ENCODE assay signal across 12 mouse cellular contexts in the genomic region with DNA sequence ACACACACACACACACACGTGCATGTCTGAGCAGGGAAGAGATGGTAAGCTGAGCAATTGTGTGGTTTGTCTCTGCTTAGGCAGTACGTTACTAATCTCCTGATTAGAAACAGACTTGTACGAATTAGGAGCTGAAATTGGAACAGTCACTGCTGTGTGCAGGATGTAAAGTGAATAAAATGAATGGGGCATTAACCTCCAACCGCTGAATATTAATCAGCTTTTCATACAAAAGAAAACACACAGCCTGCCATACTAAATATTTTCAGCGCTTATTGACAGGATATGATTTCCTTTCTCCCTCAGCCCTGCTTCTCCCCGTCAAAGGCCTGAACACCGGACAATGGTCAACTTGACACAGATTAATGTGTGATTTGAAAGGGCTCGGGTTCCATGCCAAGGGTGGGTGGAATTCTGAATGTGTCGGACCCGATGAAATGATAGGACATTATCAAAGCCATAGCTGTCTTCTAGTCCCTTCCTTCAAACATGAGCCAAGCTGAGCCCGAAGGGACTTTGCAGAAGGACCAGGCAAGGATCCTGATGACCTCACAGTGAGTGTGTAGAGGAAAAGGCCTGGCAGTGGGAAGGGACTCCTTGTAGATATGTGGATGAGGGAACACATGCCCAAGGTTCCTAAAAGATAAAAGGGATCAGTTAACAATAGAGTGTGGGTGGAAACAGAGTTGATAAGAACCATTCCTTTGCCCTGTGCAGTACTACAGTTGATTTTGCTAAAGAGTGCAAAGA.
A peak's percentile ranks its signal among the peaks of the same experiment; 100 is the strongest.
DNase-seq lines count a peak whose midpoint lies in the region; ATAC-seq and TF ChIP-seq lines count a peak whose summit lies in the region.
"Had no signal": no experiment of that assay in that cellular context is flagged by ENCODE, and none has a peak within 500 bp of the region (broad histone marks: within the 10 kb centered on the region; RNA-seq: fewer than 3 reads in every experiment).

No protein-coding gene starts in this region.

- H3K9ac ChIP-seq in heart, embryonic 11.5 days (ENCODE audit: low read depth, low read length), result no peak overlapping the region
- H3K9ac ChIP-seq in forebrain, postnatal 0 days, result no peak overlapping the region

- no peak for ATAC-seq in heart, embryonic 11.5 days (replicated peaks; ENCODE audit: insufficient number of reproducible peaks, low FRiP score, low TSS enrichment)
- peak; percentile 42; the same call in 1 of the 2 replicates for ATAC-seq in forebrain, postnatal 0 days
- ATAC-seq: activated CD4-positive, CD25-positive, alpha-beta regulatory T cell, adult 4 months had no signal

- no peaks in the 10 kb centered on the region for H3K9me3 ChIP-seq in heart, embryonic 11.5 days (replicated peaks; ENCODE audit: control insufficient read depth, low read length)
- H3K9me3 ChIP-seq in embryonic facial prominence, embryonic 10.5 days, result no peaks in the 10 kb centered on the region
- H3K9me3 ChIP-seq in forebrain, postnatal 0 days (ENCODE audit: low read length), result no peaks in the 10 kb centered on the region

- H3K4me3 ChIP-seq in heart, embryonic 11.5 days (ENCODE audit: low read depth, low read length), result no peak overlapping the region
- H3K4me3 ChIP-seq in embryonic facial prominence, embryonic 10.5 days, result no peak overlapping the region
- no peak overlapping the region for H3K4me3 ChIP-seq in forebrain, postnatal 0 days (ENCODE audit: low read depth, low read length)

- WGBS in heart, embryonic 11.5 days (ENCODE audit: insufficient replicate concordance), result 58% methylated on average over 11 of the region's 11 CpGs
- WGBS in embryonic facial prominence, embryonic 10.5 days, result 57% methylated on average over 11 of the region's 11 CpGs
- WGBS in forebrain, postnatal 0 days, result 16% methylated on average over 11 of the region's 11 CpGs

- H3K4me2 ChIP-seq in heart, embryonic 11.5 days, result no peak overlapping the region
- no peak overlapping the region for H3K4me2 ChIP-seq in forebrain, postnatal 0 days (ENCODE audit: low read depth)

- no peaks in the 10 kb centered on the region for H3K27me3 ChIP-seq in heart, embryonic 11.5 days (ENCODE audit: control insufficient read depth, insufficient read depth, low read length)
- H3K27me3 ChIP-seq in embryonic facial prominence, embryonic 10.5 days (replicated peaks; ENCODE audit: low read depth, poor library complexity, severe bottlenecking), result no peaks in the 10 kb centered on the region
- no peaks in the 10 kb centered on the region for H3K27me3 ChIP-seq in forebrain, postnatal 0 days (ENCODE audit: insufficient read depth, low read length)

- H3K36me3 ChIP-seq in heart, embryonic 11.5 days (ENCODE audit: control insufficient read depth, insufficient read depth, low read length), result no peaks in the 10 kb centered on the region
- H3K36me3 ChIP-seq in embryonic facial prominence, embryonic 10.5 days (replicated peaks), result no peaks in the 10 kb centered on the region
- no peaks in the 10 kb centered on the region for H3K36me3 ChIP-seq in forebrain, postnatal 0 days (ENCODE audit: insufficient read depth)

- no peak for TF ChIP-seq CTCF in forebrain, postnatal 0 days (IDR thresholded peaks at IDR 0.05; ENCODE audit: low read depth)

- no peak overlapping the region for H3K27ac ChIP-seq in heart, embryonic 11.5 days (ENCODE audit: low read depth, low read length)
- H3K27ac ChIP-seq in embryonic facial prominence, embryonic 10.5 days (replicated peaks), result peak overlapping the region; percentile 51
- no peak overlapping the region for H3K27ac ChIP-seq in forebrain, postnatal 0 days (ENCODE audit: low read depth, low read length)

- DNase-seq in heart, adult 11 months, result peak; percentile 78
- peak; percentile 14 for DNase-seq in embryonic facial prominence, embryonic 10.5 days (ENCODE audit: low spot score)
- DNase-seq in forebrain, postnatal 0 days, result no peak
- peak; percentile 9 to 22 for DNase-seq in lung, postnatal 4 days
- DNase-seq in frontal cortex, postnatal 14 days (ENCODE audit: low spot score in 2 of 2), result no peak
- DNase-seq in thymus, postnatal 10 days (ENCODE audit: low spot score in 2 of 2), result no peak
- no peak for DNase-seq in urinary bladder, postnatal 25 days (ENCODE audit: low spot score)
- DNase-seq: cerebellum, postnatal 25 days; heart, postnatal 14 days; kidney, adult 11 months had no signal

- H3K4me1 ChIP-seq in heart, embryonic 11.5 days (ENCODE audit: control insufficient read depth, insufficient read depth, low read length), result peaks cover 2% of the 10 kb centered on the region; the same call in 1 of the 2 replicates
- H3K4me1 ChIP-seq in embryonic facial prominence, embryonic 10.5 days, result peaks cover 16% of the 10 kb centered on the region
- no peaks in the 10 kb centered on the region for H3K4me1 ChIP-seq in forebrain, postnatal 0 days (ENCODE audit: insufficient read depth)

Comparison
In these comparisons a context has a peak if more than half of its experiments do, and no peak if none do; other contexts are left out.
1. DNase-seq: peak in heart, adult 11 months (single experiment), embryonic facial prominence, embryonic 10.5 days (single experiment) and lung, postnatal 4 days (2 of 2); none in forebrain, postnatal 0 days (single experiment), frontal cortex, postnatal 14 days (0 of 2), thymus, postnatal 10 days (0 of 2) and urinary bladder, postnatal 25 days (single experiment).